Mouse (Mus musculus) hematopoietic stem cell, adult 5-6 weeks (primary cell): ENCODE data around the gene Kdm1b. TPM values are rescaled to one million over a fixed set of nuclear protein-coding genes. Genes with fewer than 3 reads are reported as not detected.

ENCODE experiments used
- ATAC-seq, 2 experiments: fragments of 125-278 bp in 1 of 2; replicated peaks in 1 of 2; 2 replicates each; pipeline ENCODE4 v1.8.0; 2016 to 2017; ENCODE audit warnings: inconsistent platforms in 2 of 2, mild to moderate bottlenecking in 2 of 2, moderate number of reproducible peaks in 2 of 2, low read depth in 1 of 2, moderate TSS enrichment in 1 of 2; ENCODE audit not compliant: low FRiP score in 2 of 2, poor library complexity in 2 of 2, severe bottlenecking in 2 of 2, insufficient read depth in 1 of 2, low TSS enrichment in 1 of 2
- total RNA-seq: library from RNA; stranded (forward); fragments of 172-1452, 232-1000 nt; gene quantifications from 2 replicates; pipeline ENCODE4 v1.2.3, GENCODE M21; 2017

The Kdm1b gene
- total RNA-seq, 1 experiment from 2014 or later = 18.4 TPM

GRCm38 (mm10) chr13:47125595-47125994 is 82.3 kb downstream of the Kdm1b start:
- ATAC-seq = no peak

- ATAC-seq = no peak
These were observed 85.8 kb downstream of the Kdm1b start for GRCm38 (mm10) chr13:47129090-47129489.

GRCm38 (mm10) chr13:47133058-47133457 is 89.8 kb downstream of the Kdm1b start:
- no peak for ATAC-seq

GRCm38 (mm10) chr13:47134836-47135235 is 91.5 kb downstream of the Kdm1b start:
- no peak for ATAC-seq

Other genes with a start within 250 kb of the Kdm1b start
- 44.0 and 54.7 TPM in 2 replicates for gene Kif13a, start 113.6 kb upstream of the Kdm1b start, total RNA-seq
- gene Nhlrc1, start 28.6 kb upstream of the Kdm1b start, total RNA-seq = 0.35 and 4.4 TPM in 2 replicates
- 2.6 and 4.8 TPM in 2 replicates for gene Tpmt, start 1.2 kb downstream of the Kdm1b start, total RNA-seq
- gene Dek, start 62.7 kb downstream of the Kdm1b start, total RNA-seq = 477 and 501 TPM in 2 replicates
- 5.3 and 5.6 TPM in 2 replicates for gene Rnf144b, start 79.2 kb downstream of the Kdm1b start, total RNA-seq